Mouse (Mus musculus) erythroblast, adult 5-6 weeks (primary cell): ENCODE results near the gene Pdx1. TPM values are rescaled to one million over a fixed set of nuclear protein-coding genes. Genes with fewer than 3 reads are reported as not detected.

ENCODE experiments used
- ATAC-seq: replicated peaks from 2 replicates; pipeline ENCODE4 v1.8.0; 2016; ENCODE audit warnings: moderate number of reproducible peaks, mild to moderate bottlenecking, moderate TSS enrichment, inconsistent platforms; ENCODE audit not compliant: poor library complexity, low FRiP score, severe bottlenecking
- total RNA-seq, 2 experiments: library from RNA; stranded (forward) in 1 of 2; stranded (reverse) in 1 of 2; fragments of 150-400 nt in 1 of 2; fragments of 200-764, 138-1000 nt in 1 of 2; gene quantifications; 2 replicates each; pipeline versions ENCODE4 v1.2.3 to v1.2.4; 2015 to 2017; ENCODE audit warnings: low replicate concordance in 2 of 2

Gene Pdx1
- total RNA-seq, 2 experiments from 2014 or later: not detected

GRCm38 (mm10) chr5:147276701-147277546 is 7.2 kb downstream of the Pdx1 start:
- no peak for ATAC-seq

- ATAC-seq: no peak
Observed at GRCm38 (mm10) chr5:147277547-147277925, 7.8 kb downstream of the Pdx1 start.

GRCm38 (mm10) chr5:147284365-147284764 is 14.6 kb downstream of the Pdx1 start:
- no peak for ATAC-seq

- ATAC-seq: no peak
Observed at GRCm38 (mm10) chr5:147291764-147292505, 22.2 kb downstream of the Pdx1 start.

- 0 out of 2 replicates have a peak, but pooled peaks have one; percentile 35 for ATAC-seq
Observed at GRCm38 (mm10) chr5:147292506-147293120, 22.9 kb downstream of the Pdx1 start.

- peak; percentile 57; the same call in 1 of the 2 replicates for ATAC-seq
Observed at GRCm38 (mm10) chr5:147293127-147293910, 23.6 kb downstream of the Pdx1 start.

GRCm38 (mm10) chr5:147294121-147294520 is 24.4 kb downstream of the Pdx1 start:
- no peak for ATAC-seq

GRCm38 (mm10) chr5:147297249-147297648 is 27.5 kb downstream of the Pdx1 start:
- ATAC-seq: no peak

- ATAC-seq: no peak
Observed at GRCm38 (mm10) chr5:147299255-147300000, 29.7 kb downstream of the Pdx1 start.

- ATAC-seq: no peak
Observed at GRCm38 (mm10) chr5:147300001-147300363, 30.2 kb downstream of the Pdx1 start.

GRCm38 (mm10) chr5:147300917-147301780 is 31.4 kb downstream of the Pdx1 start:
- no peak for ATAC-seq

GRCm38 (mm10) chr5:147301781-147302070 is 32.0 kb downstream of the Pdx1 start:
- ATAC-seq: no peak

GRCm38 (mm10) chr5:147302141-147302540 is 32.4 kb downstream of the Pdx1 start:
- ATAC-seq: no peak

GRCm38 (mm10) chr5:147302746-147303400 is 33.1 kb downstream of the Pdx1 start:
- ATAC-seq: no peak

- no peak for ATAC-seq
Observed at GRCm38 (mm10) chr5:147304276-147305155, 34.8 kb downstream of the Pdx1 start.

GRCm38 (mm10) chr5:147305166-147305565 is 35.4 kb downstream of the Pdx1 start:
- no peak for ATAC-seq
